Mouse (Mus musculus): ENCODE results near the gene Gm2000.
"Not testable (repeated sequence)": the region's sequence is repeated elsewhere in the genome, so short reads cannot be mapped to it uniquely, and the experiment has no call there.

Gene Gm2000

GRCm38 (mm10) chr1:156365740-156366139, at the start of gene Gm2000:
Gene Gm2000 (plus strand): TSS chr1:156366040.
- no peak for DNase-seq (ENCODE audit: inconsistent age in 2 of 2, low spot score in 1 of 2)

GRCm38 (mm10) chr1:156323126-156323525, 42.7 kb upstream of the Gm2000 start:
- no peak for DNase-seq (ENCODE audit: inconsistent age in 2 of 2, low spot score in 1 of 2)

DNA sequence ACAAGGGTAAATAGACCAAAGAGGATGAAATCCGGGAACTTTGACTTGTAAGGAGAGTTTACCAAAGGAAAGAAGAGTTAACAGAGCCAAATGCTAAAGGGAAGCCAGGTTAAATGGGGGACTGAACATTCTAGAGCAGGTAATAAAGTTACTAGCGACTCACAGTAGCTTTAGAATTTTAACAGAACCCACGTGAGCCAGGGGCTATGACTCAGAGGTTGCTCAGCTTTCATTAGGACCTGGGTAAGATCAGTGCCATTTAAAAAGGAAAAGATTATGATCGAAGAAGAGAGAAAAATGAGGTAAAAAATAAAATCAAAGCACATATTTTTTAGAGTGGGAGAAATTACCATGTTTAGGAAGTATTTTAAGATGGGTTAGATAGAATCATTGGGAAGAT, 25.0 kb upstream of the Gm2000 start:
- DNase-seq (ENCODE audit: inconsistent age in 2 of 2, low spot score in 1 of 2), result peak in 1 of 2 experiments; percentile 30

DNA sequence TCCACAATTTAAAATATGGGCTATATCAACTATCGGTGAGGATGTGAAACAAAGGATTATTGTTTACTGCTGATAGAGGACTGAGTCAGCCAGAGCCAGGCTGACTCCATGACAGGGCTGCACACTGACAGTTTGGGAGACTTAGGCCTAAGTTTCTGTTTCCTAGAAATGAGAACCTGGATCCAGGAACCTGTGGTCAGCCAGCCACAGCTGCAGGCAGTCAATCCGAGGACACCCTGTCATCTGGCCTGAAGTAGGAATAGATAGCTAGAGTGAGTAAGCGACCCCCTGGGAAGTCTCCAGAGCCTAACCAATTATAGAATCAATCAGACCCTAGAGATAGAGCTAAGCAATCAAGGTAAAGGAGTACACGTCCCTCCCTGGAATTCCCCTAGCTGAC, 21.4 kb upstream of the Gm2000 start:
- DNase-seq (ENCODE audit: inconsistent age in 2 of 2, low spot score in 1 of 2), result no peak

GRCm38 (mm10) chr1:156345633-156346032, 20.2 kb upstream of the Gm2000 start:
- DNase-seq (ENCODE audit: inconsistent age in 2 of 2, low spot score in 1 of 2), result no peak

DNA sequence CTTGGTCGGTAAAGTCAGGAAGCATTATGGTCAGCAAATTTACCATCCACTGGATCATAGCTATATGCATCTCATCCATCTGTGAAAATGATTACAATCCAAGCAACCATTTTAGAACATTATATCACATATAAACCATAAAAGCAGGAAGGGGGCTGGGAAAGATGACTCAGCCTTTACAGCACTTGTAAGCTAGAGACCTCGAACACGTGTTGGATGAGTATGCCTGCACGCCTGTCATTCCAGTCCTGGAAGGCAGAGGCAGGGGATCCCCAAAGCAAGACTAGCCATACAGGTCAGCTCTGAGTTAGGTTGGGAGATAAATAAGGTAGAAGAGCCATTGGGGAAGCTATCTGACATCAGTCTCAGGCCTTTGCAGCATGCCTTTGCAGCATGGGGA, 16.8 kb upstream of the Gm2000 start:
- DNase-seq (ENCODE audit: inconsistent age in 2 of 2, low spot score in 1 of 2), result no peak

DNA sequence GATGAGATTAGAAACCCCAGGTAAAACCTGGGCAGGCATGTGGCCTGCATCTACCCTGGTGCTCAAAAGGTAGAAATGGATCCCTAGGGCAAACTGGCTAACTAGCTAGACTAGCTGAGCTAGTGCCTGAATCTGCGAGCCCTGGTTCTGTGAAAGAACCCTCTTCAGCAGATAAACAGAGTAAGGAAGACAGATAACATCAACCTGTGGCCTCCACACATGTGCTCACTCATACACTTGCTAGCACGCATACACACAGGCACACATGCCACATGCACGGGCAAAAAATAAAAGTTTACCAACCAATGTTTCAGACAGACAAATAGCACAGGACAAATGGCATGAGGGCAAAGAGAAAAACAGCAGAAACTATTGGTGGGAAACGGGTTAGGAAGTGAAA, 15.4 kb upstream of the Gm2000 start:
- no peak for DNase-seq (ENCODE audit: inconsistent age in 2 of 2, low spot score in 1 of 2)

DNA sequence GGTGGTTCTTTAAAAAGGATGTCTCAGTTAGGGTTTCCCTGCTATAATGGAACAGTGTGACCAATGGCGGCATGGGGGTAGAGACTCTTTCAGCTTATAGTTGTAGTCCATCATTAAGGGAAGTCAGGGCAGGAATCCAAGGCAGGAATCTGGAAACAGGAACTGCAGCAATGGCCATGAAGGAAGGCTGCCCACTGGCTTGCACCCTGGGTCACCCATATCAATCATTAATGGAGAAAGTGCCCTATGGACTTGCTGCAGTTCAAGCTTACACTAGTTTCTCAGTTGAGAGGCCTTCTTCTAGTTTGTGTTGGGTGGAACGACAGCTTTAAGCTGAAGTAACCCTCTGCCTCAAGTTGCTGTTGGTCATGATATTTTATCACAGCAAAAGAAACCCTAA, 13.4 kb upstream of the Gm2000 start:
- no peak for DNase-seq (ENCODE audit: inconsistent age in 2 of 2, low spot score in 1 of 2)

DNA sequence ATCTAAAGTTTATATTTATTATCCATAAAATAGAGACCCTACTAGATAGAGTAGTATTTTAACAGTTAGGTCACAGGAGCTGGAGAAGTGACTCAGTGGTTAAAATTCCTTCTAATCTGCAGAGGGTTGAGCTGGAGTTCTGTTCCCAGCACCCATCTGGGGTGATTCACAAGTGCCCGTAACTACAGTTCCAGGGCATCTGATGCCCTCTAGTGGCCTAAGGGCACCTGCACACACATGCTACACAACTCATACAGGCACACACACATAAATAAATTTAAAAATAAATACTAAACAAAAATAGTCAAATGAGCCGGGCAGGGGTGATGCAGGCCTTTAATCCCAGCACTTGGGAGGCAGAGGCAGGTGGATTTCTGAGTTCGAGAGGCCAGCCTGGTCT, 15.4 kb downstream of the Gm2000 start:
- no peak for DNase-seq (ENCODE audit: inconsistent age in 2 of 2, low spot score in 1 of 2)

DNA sequence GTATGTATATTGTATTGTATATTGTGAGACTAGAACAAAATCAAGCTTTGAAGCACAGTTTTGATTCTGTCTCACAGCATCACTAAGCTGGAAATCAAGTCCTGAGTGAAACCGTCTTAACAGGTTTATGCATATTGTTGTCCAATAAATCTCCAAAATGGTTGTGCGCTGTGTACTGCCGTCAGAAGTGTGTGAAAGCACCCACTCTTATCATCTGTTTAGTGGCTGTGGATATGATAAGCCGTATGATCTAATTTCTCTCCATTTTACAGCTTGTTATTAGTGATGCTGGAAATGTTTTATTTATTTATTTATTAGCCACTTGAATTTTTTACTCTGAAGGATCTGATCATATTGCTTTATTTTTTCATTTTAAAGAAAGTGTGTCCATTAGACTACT, 20.4 kb downstream of the Gm2000 start:
- no peak for DNase-seq (ENCODE audit: inconsistent age in 2 of 2, low spot score in 1 of 2)

DNA sequence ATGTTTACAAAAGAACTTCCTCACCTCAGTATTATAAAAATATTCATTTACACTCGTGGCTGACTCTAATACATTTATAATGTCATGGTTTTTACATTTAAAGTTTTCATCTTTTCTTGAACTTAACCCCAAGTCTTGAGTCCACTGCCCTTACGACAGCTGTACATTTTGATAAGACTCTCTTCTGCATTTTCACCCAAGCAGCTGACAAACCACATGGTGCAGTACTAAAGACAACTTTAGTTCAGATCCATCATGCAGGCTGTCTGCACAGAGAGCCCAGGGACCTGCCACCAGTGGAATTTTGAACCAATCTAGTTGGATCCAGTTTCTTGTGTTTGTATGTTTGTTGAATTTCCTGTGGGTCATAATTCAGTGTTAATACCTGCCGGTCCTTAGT, 21.0 kb downstream of the Gm2000 start:
- no peak for DNase-seq (ENCODE audit: inconsistent age in 2 of 2, low spot score in 1 of 2)

DNA sequence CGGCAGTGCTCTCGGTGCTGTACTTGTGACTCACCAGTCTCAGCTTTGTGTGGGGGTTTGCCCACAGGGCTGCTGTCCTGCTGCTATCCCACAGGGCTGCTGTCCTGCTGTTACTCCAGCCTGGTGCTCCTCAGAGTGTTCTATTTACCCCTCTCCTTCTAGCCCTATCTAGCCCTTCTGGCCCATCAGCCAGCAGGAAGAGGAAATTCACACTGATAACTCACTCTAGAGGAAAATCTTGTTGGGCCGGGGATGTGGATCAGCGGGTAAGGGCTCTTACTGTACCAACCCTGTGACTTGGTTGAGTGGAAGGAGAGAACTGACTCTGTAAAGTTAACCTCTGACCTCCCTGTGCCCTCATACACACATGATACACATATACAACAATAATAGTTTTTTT, 27.3 kb downstream of the Gm2000 start:
- DNase-seq (ENCODE audit: inconsistent age in 2 of 2, low spot score in 1 of 2), result no peak

GRCm38 (mm10) chr1:156400159-156400558, 34.3 kb downstream of the Gm2000 start:
- DNase-seq (ENCODE audit: inconsistent age in 2 of 2, low spot score in 1 of 2), result not testable (repeated sequence)

DNA sequence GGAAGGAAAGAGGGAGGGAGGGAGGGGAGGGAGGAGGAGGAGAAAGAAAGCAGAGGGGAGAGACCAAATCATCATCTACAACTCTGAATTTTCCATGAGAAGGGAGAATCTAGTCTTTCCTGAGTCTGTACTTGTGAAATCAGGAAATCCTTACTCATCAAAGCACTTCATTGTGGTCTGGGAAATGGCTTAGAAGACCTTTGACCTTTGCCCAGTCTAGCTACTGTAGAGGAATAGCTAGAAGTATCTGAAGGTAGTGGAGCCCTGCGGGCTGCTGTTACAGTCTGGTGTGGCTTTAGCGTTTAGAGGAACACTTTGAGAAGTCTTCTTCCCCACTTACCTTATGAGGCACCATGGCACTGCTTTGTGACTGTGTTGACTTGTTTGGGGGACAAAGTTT, 36.7 kb downstream of the Gm2000 start:
- no peak for DNase-seq (ENCODE audit: inconsistent age in 2 of 2, low spot score in 1 of 2)

GRCm38 (mm10) chr1:156403251-156403650, 37.4 kb downstream of the Gm2000 start:
- no peak for DNase-seq (ENCODE audit: inconsistent age in 2 of 2, low spot score in 1 of 2)

DNA sequence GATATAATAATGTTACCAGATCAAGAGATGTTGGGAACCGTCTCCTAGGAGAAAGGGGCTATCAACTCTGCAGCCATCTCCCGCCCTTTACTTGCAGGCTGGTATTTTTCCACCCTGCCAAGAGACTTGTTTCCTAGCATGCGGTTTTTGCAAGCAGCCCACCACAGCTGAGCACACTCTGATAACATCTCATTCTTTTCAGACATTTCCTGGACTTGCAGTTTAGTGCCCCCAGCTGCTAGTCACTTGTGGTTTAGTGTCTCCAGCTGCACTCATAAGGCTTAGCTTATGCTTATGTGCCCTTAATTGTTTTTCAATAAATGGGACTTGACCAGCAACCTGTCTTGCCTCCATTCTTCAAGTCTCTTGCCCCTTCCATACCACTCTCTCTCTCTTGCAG, 42.2 kb downstream of the Gm2000 start:
- DNase-seq (ENCODE audit: inconsistent age in 2 of 2, low spot score in 1 of 2), result no peak

DNA sequence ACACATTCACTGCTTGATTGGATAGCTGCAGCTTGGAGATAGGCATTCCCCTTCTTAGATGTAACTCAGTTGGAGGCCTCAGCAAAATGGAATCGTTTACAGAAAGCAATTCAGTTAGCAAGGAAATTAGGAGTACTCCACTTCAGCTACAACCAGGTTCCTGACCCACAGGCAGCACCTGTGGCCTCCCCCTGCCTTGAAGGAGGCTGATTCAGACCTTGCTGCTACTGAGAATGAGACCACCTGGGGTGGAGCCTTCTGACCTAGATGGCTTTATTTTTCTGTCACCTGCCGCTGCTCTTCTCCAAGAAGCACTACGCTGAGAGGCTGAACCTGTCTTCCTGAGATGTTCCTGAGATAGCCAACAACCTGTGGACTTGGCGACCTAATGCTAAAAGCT, 42.7 kb downstream of the Gm2000 start:
- DNase-seq (ENCODE audit: inconsistent age in 2 of 2, low spot score in 1 of 2), result no peak
